Mouse (Mus musculus) kidney, postnatal 0 days (tissue): ENCODE results near the gene Ifnl3. TPM values are rescaled to one million over a fixed set of nuclear protein-coding genes. Genes with fewer than 3 reads are reported as not detected.

Experiments used
- ATAC-seq: fragments of 200-750 bp; cut with Nextera tagmentation; replicated peaks from 2 replicates; pipeline ENCODE4 v1.8.0; 2017; ENCODE audit warnings: low read depth, moderate number of reproducible peaks, moderate TSS enrichment, moderate library complexity; ENCODE audit not compliant: low FRiP score
- DNase-seq: peaks from one replicate; pipeline ENCODE4 v3.0.0-alpha.2; 2016; ENCODE audit warnings: low spot score
- H3K27ac ChIP-seq: fragments of 300-500 bp; sonication (generic); 2 replicates; pipeline ENCODE4 v1.5.1; 2014; ENCODE audit warnings: mild to moderate bottlenecking
- H3K27me3 ChIP-seq: fragments of 300-500 bp; sonication (generic); 2 replicates; pipeline ENCODE4 v1.6.1; 2014; ENCODE audit warnings: low read length, mixed read lengths; ENCODE audit not compliant: insufficient read depth
- H3K36me3 ChIP-seq: fragments of 300-500 bp; sonication (generic); 2 replicates; pipeline ENCODE4 v1.6.1; 2014; ENCODE audit warnings: low read length, mixed read lengths; ENCODE audit not compliant: insufficient read depth
- H3K4me1 ChIP-seq: fragments of 300-500 bp; sonication (generic); replicated peaks from 2 replicates; pipeline ENCODE4 v1.6.1; 2014; ENCODE audit warnings: antibody characterized with exemption, low read length, mixed read lengths; ENCODE audit not compliant: insufficient read depth
- H3K4me2 ChIP-seq: fragments of 300-500 bp; sonication (generic); 2 replicates; pipeline ENCODE4 v1.6.1; 2014; ENCODE audit warnings: mild to moderate bottlenecking, low read length, moderate library complexity, mixed read lengths
- H3K4me3 ChIP-seq: fragments of 300-500 bp; sonication (generic); replicated peaks from 2 replicates; pipeline ENCODE4 v1.5.1; 2014; ENCODE audit warnings: low read depth, low read length
- H3K9ac ChIP-seq: fragments of 300-500 bp; sonication (generic); 2 replicates; pipeline ENCODE4 v1.6.1; 2014; ENCODE audit warnings: low read depth, low read length
- H3K9me3 ChIP-seq: fragments of 300-500 bp; sonication (generic); replicated peaks from 2 replicates; pipeline ENCODE4 v1.6.1; 2016; ENCODE audit warnings: low read length, inconsistent platforms, mixed read lengths
- CTCF ChIP-seq: IDR thresholded peaks from 2 replicates; pipeline ENCODE4 v1.5.1; 2016; ENCODE audit warnings: antibody characterized with exemption, low read depth, mild to moderate bottlenecking, moderate library complexity
- WGBS: fragments of 180-500 bp; shearing (Covaris S2); extraction: QIAGEN DNeasy Blood & Tissue Kit; methylation state at CpG from one replicate; pipeline ENCODE4 v1.1.7; 2014; 5-methylcytosine and 5-hydroxymethylcytosine counted together
- polyA plus RNA-seq: library from polyadenylated mRNA; unstranded; fragments of >200 nt; fragmentation: Nextera tagmentation; extraction: Ambion mirVana; gene quantifications from 2 replicates; pipeline ENCODE4 v1.2.1, GENCODE M21; 2015

Gene Ifnl3
- polyA plus RNA-seq, 1 experiment from 2014 or later, result not detected

- DNase-seq (no peak), ATAC-seq (no peak)
- Histone ChIP-seq H3K27me3 (no peaks in the 10 kb centered on the region), H3K4me1 (peaks cover 3% of the 10 kb centered on the region; the same call in 1 of the 2 replicates), H3K4me2 (no peak overlapping the region), H3K27ac (no peak overlapping the region), H3K9me3 (no peaks in the 10 kb centered on the region), H3K9ac (no peak overlapping the region), H3K36me3 (peaks cover 68% of the 10 kb centered on the region), H3K4me3 (no peak overlapping the region)
- TF ChIP-seq CTCF, result no peak
- WGBS, result 94% methylated on average over 13 of the region's 13 CpGs
Observed at GRCm38 (mm10) chr7:28562951-28563350, 40.3 kb downstream of the Ifnl3 start.

GRCm38 (mm10) chr7:28565407-28565806 lies 42.8 kb downstream of the Ifnl3 start:
- Histone ChIP-seq H3K36me3 (peaks cover 60% of the 10 kb centered on the region), H3K27me3 (no peaks in the 10 kb centered on the region), H3K4me3 (no peak overlapping the region), H3K9me3 (no peaks in the 10 kb centered on the region), H3K4me1 (peaks cover 2% of the 10 kb centered on the region), H3K27ac (no peak overlapping the region), H3K4me2 (no peak overlapping the region), H3K9ac (no peak overlapping the region)
- ATAC-seq, result no peak
- WGBS, result 75% methylated on average over 5 of the region's 5 CpGs
- no peak for TF ChIP-seq CTCF
- DNase-seq, result no peak

- 95% methylated on average over 4 of the region's 4 CpGs for WGBS
- Histone ChIP-seq H3K4me1 (peaks cover 23% of the 10 kb centered on the region), H3K36me3 (peaks cover 45% of the 10 kb centered on the region), H3K4me2 (no peak overlapping the region), H3K9me3 (no peaks in the 10 kb centered on the region), H3K27ac (no peak overlapping the region), H3K27me3 (no peaks in the 10 kb centered on the region), H3K4me3 (no peak overlapping the region), H3K9ac (no peak overlapping the region)
- no peak for TF ChIP-seq CTCF
- no peak for ATAC-seq
- no peak for DNase-seq
Observed at GRCm38 (mm10) chr7:28567539-28567938, 44.9 kb downstream of the Ifnl3 start.

GRCm38 (mm10) chr7:28568253-28568652 lies 45.6 kb downstream of the Ifnl3 start:
- peaks cover 43% of the 10 kb centered on the region for H3K36me3 ChIP-seq

GRCm38 (mm10) chr7:28570291-28570981 lies 47.8 kb downstream of the Ifnl3 start:
- TF ChIP-seq CTCF, result peak; percentile 45
- 0 out of 2 replicates have a peak overlapping the region, but pooled peaks have one; percentile 3 for H3K4me2 ChIP-seq
- peak overlapping the region; percentile 91 for H3K27ac ChIP-seq
- peaks cover 27% of the 10 kb centered on the region for H3K36me3 ChIP-seq
- peaks cover 37% of the 10 kb centered on the region for H3K4me1 ChIP-seq
- peak; percentile 83 for ATAC-seq
- H3K4me3 ChIP-seq, result no peak overlapping the region
- WGBS, result 45% methylated on average over 12 of the region's 12 CpGs
- DNase-seq, result peak; percentile 46
- H3K9me3 ChIP-seq, result no peaks in the 10 kb centered on the region
- no peaks in the 10 kb centered on the region for H3K27me3 ChIP-seq
- peak overlapping the region; percentile 28 for H3K9ac ChIP-seq

More at GRCm38 (mm10) chr7:28568253-28568652, 45.6 kb downstream of the Ifnl3 start:
- no peak for ATAC-seq
- peak; percentile 89 for TF ChIP-seq CTCF
- Histone ChIP-seq H3K4me1 (peaks cover 30% of the 10 kb centered on the region), H3K9ac (no peak overlapping the region), H3K4me3 (no peak overlapping the region), H3K4me2 (no peak overlapping the region), H3K27me3 (no peaks in the 10 kb centered on the region), H3K9me3 (no peaks in the 10 kb centered on the region), H3K27ac (peak overlapping the region; percentile 47; the same call in 1 of the 2 replicates)
- peak; percentile 79 for DNase-seq

GRCm38 (mm10) chr7:28570982-28571682 lies 48.5 kb downstream of the Ifnl3 start:
- H3K36me3 ChIP-seq, result peaks cover 20% of the 10 kb centered on the region
- H3K27ac ChIP-seq, result peak overlapping the region; percentile 91
- H3K4me3 ChIP-seq, result no peak overlapping the region
- 32% methylated on average over 5 of the region's 5 CpGs for WGBS
- H3K9ac ChIP-seq, result peak overlapping the region; percentile 28
- no peaks in the 10 kb centered on the region for H3K27me3 ChIP-seq
- no peak for TF ChIP-seq CTCF
- DNase-seq, result peak; percentile 64
- peaks cover 44% of the 10 kb centered on the region for H3K4me1 ChIP-seq
- H3K4me2 ChIP-seq, result 0 out of 2 replicates have a peak overlapping the region, but pooled peaks have one; percentile 3
- ATAC-seq, result no peak
- no peaks in the 10 kb centered on the region for H3K9me3 ChIP-seq
